Mouse (Mus musculus) heart, embryonic 11.5 days (tissue): Measurements from ENCODE around the gene Nek8. TPM values are rescaled to one million over a fixed set of nuclear protein-coding genes. Genes with fewer than 3 reads are reported as not detected.

Experiments used
- ATAC-seq: fragments of 200-750 bp; cut with Nextera tagmentation; replicated peaks from 2 replicates; pipeline ENCODE4 v1.8.0; 2017; ENCODE audit warnings: moderate library complexity; ENCODE audit not compliant: insufficient number of reproducible peaks, low FRiP score, low TSS enrichment
- H3K27ac ChIP-seq: fragments of 300-500 bp; sonication (generic); 2 replicates; pipeline ENCODE4 v1.5.1; 2014; ENCODE audit warnings: mild to moderate bottlenecking, low read depth, low read length
- H3K27me3 ChIP-seq: fragments of 300-500 bp; sonication (generic); 2 replicates; pipeline ENCODE4 v1.6.1; 2014; ENCODE audit warnings: mild to moderate bottlenecking, low read length, mixed read lengths; ENCODE audit not compliant: control insufficient read depth, insufficient read depth
- H3K36me3 ChIP-seq: fragments of 300-500 bp; sonication (generic); 2 replicates; pipeline ENCODE4 v1.6.1; 2014; ENCODE audit warnings: mild to moderate bottlenecking, low read length, moderate library complexity, mixed read lengths; ENCODE audit not compliant: control insufficient read depth, insufficient read depth
- H3K4me1 ChIP-seq: fragments of 300-500 bp; sonication (generic); 2 replicates; pipeline ENCODE4 v1.6.1; 2014; ENCODE audit warnings: low read length; ENCODE audit not compliant: control insufficient read depth, insufficient read depth
- H3K4me2 ChIP-seq: fragments of 300-500 bp; sonication (generic); 2 replicates; pipeline ENCODE4 v1.6.1; 2014; ENCODE audit warnings: mild to moderate bottlenecking, moderate library complexity
- H3K4me3 ChIP-seq: fragments of 300-500 bp; sonication (generic); 2 replicates; pipeline ENCODE4 v1.5.1; 2014; ENCODE audit warnings: low read depth, low read length
- H3K9ac ChIP-seq: fragments of 300-500 bp; sonication (generic); 2 replicates; pipeline ENCODE4 v1.6.1; 2014; ENCODE audit warnings: mild to moderate bottlenecking, low read depth, low read length, moderate library complexity
- H3K9me3 ChIP-seq: fragments of 300-500 bp; sonication (generic); replicated peaks from 2 replicates; pipeline ENCODE4 v1.6.1; 2016; ENCODE audit warnings: low read length; ENCODE audit not compliant: control insufficient read depth
- WGBS: fragments of 180-500 bp; shearing (Covaris S2); extraction: QIAGEN DNeasy Blood & Tissue Kit; methylation state at CpG from one replicate; pipeline ENCODE4 v1.1.7; 2014; ENCODE audit not compliant: insufficient replicate concordance; 5-methylcytosine and 5-hydroxymethylcytosine counted together
- microRNA-seq: library from miRNA; unstranded; fragments of <30 nt; microRNA quantifications from one replicate; pipeline ENCODE4, GENCODE M21; 2016; ENCODE audit warnings: borderline number of aligned reads
- polyA plus RNA-seq: library from polyadenylated mRNA; unstranded; fragments of >200 nt; fragmentation: Nextera tagmentation; extraction: Ambion mirVana; gene quantifications from 2 replicates; pipeline ENCODE4 v1.2.1, GENCODE M21; 2014

The Nek8 gene
- polyA plus RNA-seq, 1 experiment from 2014 or later, result 9.9 TPM

GRCm38 (mm10) chr11:78121176-78121575 is 55.3 kb downstream of the Nek8 start:
- Histone ChIP-seq H3K4me2 (no peak overlapping the region), H3K9me3 (no peaks in the 10 kb centered on the region), H3K27me3 (no peaks in the 10 kb centered on the region), H3K27ac (no peak overlapping the region), H3K9ac (no peak overlapping the region), H3K4me1 (peaks cover 34% of the 10 kb centered on the region), H3K4me3 (no peak overlapping the region), H3K36me3 (no peaks in the 10 kb centered on the region; the same call in 1 of the 2 replicates)
- no peak for ATAC-seq
- 63% methylated on average over 5 of the region's 5 CpGs for WGBS

- no peak overlapping the region for H3K9ac ChIP-seq
- WGBS, result 63% methylated on average over 8 of the region's 8 CpGs
- no peak for ATAC-seq
- no peaks in the 10 kb centered on the region for H3K9me3 ChIP-seq
- H3K27me3 ChIP-seq, result no peaks in the 10 kb centered on the region
- H3K27ac ChIP-seq, result no peak overlapping the region
- H3K36me3 ChIP-seq, result no peaks in the 10 kb centered on the region; the same call in 1 of the 2 replicates
- peaks cover 40% of the 10 kb centered on the region for H3K4me1 ChIP-seq
- no peak overlapping the region for H3K4me3 ChIP-seq
- H3K4me2 ChIP-seq, result no peak overlapping the region
These were observed 56.6 kb downstream of the Nek8 start for GRCm38 (mm10) chr11:78119898-78120297.

GRCm38 (mm10) chr11:78118467-78118866 is 58.0 kb downstream of the Nek8 start:
- Histone ChIP-seq H3K9me3 (no peaks in the 10 kb centered on the region), H3K4me1 (peaks cover 49% of the 10 kb centered on the region), H3K27me3 (no peaks in the 10 kb centered on the region), H3K27ac (no peak overlapping the region), H3K4me3 (no peak overlapping the region), H3K9ac (no peak overlapping the region), H3K36me3 (no peaks in the 10 kb centered on the region; the same call in 1 of the 2 replicates), H3K4me2 (no peak overlapping the region)
- no peak for ATAC-seq

GRCm38 (mm10) chr11:78116146-78116410 is 60.4 kb downstream of the Nek8 start:
- 11% methylated on average over 5 of the region's 5 CpGs for WGBS
- Histone ChIP-seq H3K9me3 (no peaks in the 10 kb centered on the region), H3K27me3 (no peaks in the 10 kb centered on the region), H3K4me1 (peaks cover 49% of the 10 kb centered on the region), H3K4me3 (peak overlapping the region; percentile 72), H3K27ac (peak overlapping the region; percentile 84), H3K9ac (peak overlapping the region; percentile 79), H3K36me3 (no peaks in the 10 kb centered on the region; the same call in 1 of the 2 replicates), H3K4me2 (peak overlapping the region; percentile 69)
- no peak for ATAC-seq

Small RNA genes within 50 kb of the gene (microRNA-seq; reads per million reads assigned to microRNA genes)
- gene Mir7653, result 0.27 reads per million

Other genes with a start within 250 kb of the Nek8 start
- 0.09 TPM in 1 of 2 replicates, not detected in the other for gene Sez6, start 245.9 kb downstream of the Nek8 start, polyA plus RNA-seq
- gene Phf12, start 193.9 kb downstream of the Nek8 start, polyA plus RNA-seq, result 9.1 and 14.2 TPM in 2 replicates
- 12.3 and 15.8 TPM in 2 replicates for gene Dhrs13, start 144.4 kb downstream of the Nek8 start, polyA plus RNA-seq
- gene Flot2, start 138.7 kb downstream of the Nek8 start, polyA plus RNA-seq, result 62.0 and 67.1 TPM in 2 replicates
- 25.6 and 27.0 TPM in 2 replicates for gene Eral1, start 96.3 kb downstream of the Nek8 start, polyA plus RNA-seq
- 22.4 and 26.9 TPM in 2 replicates for gene Fam222b, start 82.0 kb downstream of the Nek8 start, polyA plus RNA-seq
- 34.2 and 38.4 TPM in 2 replicates for gene Traf4, start 11.1 kb downstream of the Nek8 start, polyA plus RNA-seq
- 16.1 and 16.3 TPM in 2 replicates for gene Tlcd1, start within 50 bp of the Nek8 start, polyA plus RNA-seq
- gene Rpl23a, start 6.9 kb upstream of the Nek8 start, polyA plus RNA-seq, result 1,064 and 1,178 TPM in 2 replicates
- 62.2 and 62.5 TPM in 2 replicates for gene Rab34, start 11.8 kb upstream of the Nek8 start, polyA plus RNA-seq
- 4.2 TPM in 2 replicates for gene Proca1, start 16.7 kb upstream of the Nek8 start, polyA plus RNA-seq
- 50.2 and 55.1 TPM in 2 replicates for gene Sdf2, start 69.1 kb upstream of the Nek8 start, polyA plus RNA-seq
- 15.2 and 22.2 TPM in 2 replicates for gene Supt6, start 69.3 kb upstream of the Nek8 start, polyA plus RNA-seq
- gene 2610507B11Rik, start 85.1 kb upstream of the Nek8 start, polyA plus RNA-seq, result 69.4 and 86.5 TPM in 2 replicates
- gene BC030499, start 114.2 kb upstream of the Nek8 start, polyA plus RNA-seq, result 0.17 TPM in 1 of 2 replicates, not detected in the other
- gene Spag5, start 124.9 kb upstream of the Nek8 start, polyA plus RNA-seq, result 31.7 and 32.8 TPM in 2 replicates
- 11.2 and 12.4 TPM in 2 replicates for gene Aldoc, start 146.3 kb upstream of the Nek8 start, polyA plus RNA-seq
- 58.7 and 61.8 TPM in 2 replicates for gene Pigs, start 151.7 kb upstream of the Nek8 start, polyA plus RNA-seq
- 44.9 and 48.1 TPM in 2 replicates for gene Unc119, start 166.8 kb upstream of the Nek8 start, polyA plus RNA-seq
- gene Foxn1, start 209.9 kb upstream of the Nek8 start, polyA plus RNA-seq, result 0.07 and 0.29 TPM in 2 replicates
- gene Slc13a2, start 245.5 kb upstream of the Nek8 start, polyA plus RNA-seq, result not detected in 2 replicates